Mouse (Mus musculus): ENCODE data around the gene Dtx3.
"Not testable (repeated sequence)": the region's sequence is repeated elsewhere in the genome, so short reads cannot be mapped to it uniquely, and the experiment has no call there.

Dtx3 gene

GRCm38 (mm10) chr10:127204589-127204988 lies 9.1 kb upstream of the Dtx3 start:
- no peak for DNase-seq (ENCODE audit: low read depth, low spot score)

- no peak for DNase-seq (ENCODE audit: low read depth, low spot score)
These were observed 7.6 kb upstream of the Dtx3 start for GRCm38 (mm10) chr10:127203106-127203505.

- DNase-seq (ENCODE audit: low read depth, low spot score), result no peak
These were observed 4.8 kb upstream of the Dtx3 start for GRCm38 (mm10) chr10:127200279-127200678.

- no peak for DNase-seq (ENCODE audit: low read depth, low spot score)
These were observed 3.9 kb upstream of the Dtx3 start for GRCm38 (mm10) chr10:127199474-127199873.

- no peak for DNase-seq (ENCODE audit: low read depth, low spot score)
These were observed 3.5 kb upstream of the Dtx3 start for GRCm38 (mm10) chr10:127199068-127199467.

- DNase-seq (ENCODE audit: low read depth, low spot score), result no peak
These were observed 3.0 kb upstream of the Dtx3 start for GRCm38 (mm10) chr10:127198492-127198891.

GRCm38 (mm10) chr10:127197505-127198110 lies 2.1 kb upstream of the Dtx3 start:
- DNase-seq (ENCODE audit: low read depth, low spot score), result no peak

GRCm38 (mm10) chr10:127197104-127197503 lies 1.6 kb upstream of the Dtx3 start:
- DNase-seq (ENCODE audit: low read depth, low spot score), result no peak

GRCm38 (mm10) chr10:127196392-127196791 lies 864 bp upstream of the Dtx3 start:
- DNase-seq (ENCODE audit: low read depth, low spot score), result no peak

- no peak for DNase-seq (ENCODE audit: low read depth, low spot score)
These were observed 850 bp downstream of the Dtx3 start for GRCm38 (mm10) chr10:127194428-127195327.

- DNase-seq (ENCODE audit: low read depth, low spot score), result no peak
These were observed 2.5 kb downstream of the Dtx3 start for GRCm38 (mm10) chr10:127193011-127193410.

- DNase-seq (ENCODE audit: low read depth, low spot score), result not testable (repeated sequence)
These were observed 3.5 kb downstream of the Dtx3 start for GRCm38 (mm10) chr10:127192057-127192328.

GRCm38 (mm10) chr10:127191191-127192056 lies 4.1 kb downstream of the Dtx3 start:
- no peak for DNase-seq (ENCODE audit: low read depth, low spot score)

GRCm38 (mm10) chr10:127190398-127191190 lies 4.9 kb downstream of the Dtx3 start:
- no peak for DNase-seq (ENCODE audit: low read depth, low spot score)

GRCm38 (mm10) chr10:127189651-127190381 lies 5.7 kb downstream of the Dtx3 start, which contains the start of gene Arhgef25:
Gene Arhgef25, minus strand, starts transcription at chr10:127190083.
- no peak for DNase-seq (ENCODE audit: low read depth, low spot score)

GRCm38 (mm10) chr10:127189116-127189650 lies 6.3 kb downstream of the Dtx3 start:
- DNase-seq (ENCODE audit: low read depth, low spot score), result no peak

- DNase-seq (ENCODE audit: low read depth, low spot score), result no peak
These were observed 6.9 kb downstream of the Dtx3 start for GRCm38 (mm10) chr10:127188465-127189115.

- no peak for DNase-seq (ENCODE audit: low read depth, low spot score)
These were observed 7.5 kb downstream of the Dtx3 start for GRCm38 (mm10) chr10:127188079-127188453.

GRCm38 (mm10) chr10:127187371-127188078 lies 8.0 kb downstream of the Dtx3 start:
- DNase-seq (ENCODE audit: low read depth, low spot score), result no peak
